Mouse (Mus musculus) 416B (cell line): ENCODE results near the gene Uba5.

Experiments
- DNase-seq: peaks from one replicate; pipeline ENCODE4 v3.0.0; 2011; ENCODE audit warnings: low read depth

Uba5 gene

GRCm38 (mm10) chr9:104062430-104063243, at the start of gene Uba5:
Gene Uba5 (minus strand): TSS chr9:104063134.
- peak; percentile 5 for DNase-seq

- DNase-seq: no peak
These were observed 46.2 kb upstream of the Uba5 start for GRCm38 (mm10) chr9:104109151-104109550.

GRCm38 (mm10) chr9:104108571-104109143, 45.7 kb upstream of the Uba5 start:
- no peak for DNase-seq

GRCm38 (mm10) chr9:104107482-104107881, 44.5 kb upstream of the Uba5 start:
- no peak for DNase-seq

GRCm38 (mm10) chr9:104106930-104107329, 44.0 kb upstream of the Uba5 start:
- DNase-seq: no peak

- no peak for DNase-seq
These were observed 42.1 kb upstream of the Uba5 start for GRCm38 (mm10) chr9:104104986-104105385.

GRCm38 (mm10) chr9:104102901-104103300, 40.0 kb upstream of the Uba5 start:
- DNase-seq: no peak

GRCm38 (mm10) chr9:104102301-104102700, 39.4 kb upstream of the Uba5 start:
- DNase-seq: no peak

- no peak for DNase-seq
These were observed 38.5 kb upstream of the Uba5 start for GRCm38 (mm10) chr9:104101458-104101857.

GRCm38 (mm10) chr9:104100822-104101221, 37.9 kb upstream of the Uba5 start:
- no peak for DNase-seq

- no peak for DNase-seq
These were observed 36.1 kb upstream of the Uba5 start for GRCm38 (mm10) chr9:104099060-104099459.

GRCm38 (mm10) chr9:104098256-104098655, 35.3 kb upstream of the Uba5 start:
- peak; percentile 86 for DNase-seq

- DNase-seq: no peak
These were observed 30.0 kb upstream of the Uba5 start for GRCm38 (mm10) chr9:104092945-104093344.

- no peak for DNase-seq
These were observed 25.6 kb upstream of the Uba5 start for GRCm38 (mm10) chr9:104088555-104088954.

- no peak for DNase-seq
These were observed 22.9 kb upstream of the Uba5 start for GRCm38 (mm10) chr9:104085730-104086429.

- no peak for DNase-seq
These were observed 17.1 kb upstream of the Uba5 start for GRCm38 (mm10) chr9:104080038-104080437.

- peak; percentile 63 for DNase-seq
These were observed 16.4 kb upstream of the Uba5 start for GRCm38 (mm10) chr9:104079379-104079778.

- no peak for DNase-seq
These were observed 15.8 kb upstream of the Uba5 start for GRCm38 (mm10) chr9:104078780-104079179.

- DNase-seq: peak; percentile 62
These were observed 12.9 kb upstream of the Uba5 start for GRCm38 (mm10) chr9:104075808-104076207.

- DNase-seq: no peak
These were observed 8.1 kb upstream of the Uba5 start for GRCm38 (mm10) chr9:104070863-104071604.

GRCm38 (mm10) chr9:104070241-104070640, 7.3 kb upstream of the Uba5 start:
- no peak for DNase-seq

- no peak for DNase-seq
These were observed 1.6 kb upstream of the Uba5 start for GRCm38 (mm10) chr9:104064571-104064970.
